Mouse (Mus musculus): ENCODE results near the gene Gm49711. TPM values are rescaled to one million over a fixed set of nuclear protein-coding genes. Genes with fewer than 3 reads are reported as not detected.

Gm49711 gene
- polyA plus RNA-seq (2015; fragmentation: Nextera tagmentation; extraction: Ambion mirVana), result 0.32 and 0.67 TPM in 2 replicates

DNA sequence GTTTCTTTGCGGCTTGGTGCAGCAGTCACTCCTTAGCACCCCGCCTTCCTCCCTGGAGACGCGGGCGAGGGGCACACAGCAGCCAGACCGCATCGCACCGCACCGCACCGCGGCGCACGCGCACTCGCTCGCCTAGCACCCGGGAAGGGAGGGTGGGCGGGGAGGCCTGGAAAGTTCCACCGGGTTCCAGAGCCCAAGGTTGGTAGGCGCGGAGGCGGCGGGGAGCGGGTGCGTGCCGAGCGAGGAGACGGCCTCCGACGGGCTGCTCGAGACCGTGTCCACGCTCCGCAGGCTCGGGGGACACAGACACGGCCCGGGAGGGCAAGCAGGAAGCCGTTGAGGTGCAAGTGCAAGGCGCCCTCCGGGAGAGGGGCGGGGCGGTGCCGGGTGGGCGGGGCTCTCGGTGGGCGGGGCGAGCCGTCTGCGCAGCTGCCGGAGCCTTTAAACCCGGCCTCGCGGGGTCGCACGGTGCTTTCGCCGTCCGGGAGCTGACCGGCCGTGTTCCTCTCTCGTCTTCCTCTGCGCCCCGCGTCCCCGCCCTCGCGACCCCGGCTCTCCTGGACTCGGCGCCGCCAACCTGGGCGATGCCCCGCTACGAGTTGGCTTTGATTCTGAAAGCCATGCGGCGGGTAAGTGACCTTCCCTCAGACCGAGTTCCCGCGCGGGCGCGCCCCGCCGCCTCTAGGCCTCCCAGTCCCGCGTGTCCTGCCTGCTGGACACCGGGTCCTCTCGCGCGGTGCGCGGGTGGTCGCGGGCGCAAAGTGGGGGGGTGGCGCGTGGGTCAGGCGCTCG is at the start of gene Gm49711, which contains the start of the genes Mrps6 and Slc5a3:
Gm49711 (plus strand) TSS at position 465 of the 792 bp plus-strand sequence.
Mrps6 (plus strand) TSS at position 419 of the 792 bp plus-strand sequence.
Slc5a3 (plus strand) TSS at position 471 of the 792 bp plus-strand sequence.
- H3K27me3 ChIP-seq (ENCODE audit: control insufficient read depth, insufficient read depth, low read depth, low read length), result no peaks in the 10 kb centered on the region
- H3K9ac ChIP-seq (ENCODE audit: low read depth, low read length), result peak within 1 kb of the TSS; percentile 80
- peak within 1 kb of the TSS; percentile 88 for H3K27ac ChIP-seq (ENCODE audit: low read length)
- WGBS, result 0% methylated on average over 80 of the region's 99 CpGs
- H3K4me2 ChIP-seq (ENCODE audit: low read length), result peak within 1 kb of the TSS; percentile 94
- H3K9me3 ChIP-seq (replicated peaks; ENCODE audit: control insufficient read depth, low read length, poor library complexity, severe bottlenecking), result no peaks in the 10 kb centered on the region; the same call in 1 of the 2 replicates
- H3K36me3 ChIP-seq (ENCODE audit: control insufficient read depth, insufficient read depth, low read length), result no peaks in the 10 kb centered on the region; the same call in 1 of the 2 replicates
- H3K4me3 ChIP-seq (ENCODE audit: low read depth, low read length), result peak within 1 kb of the TSS; percentile 98
- H3K4me1 ChIP-seq (ENCODE audit: control insufficient read depth, insufficient read depth, low read length), result peaks cover 24% of the 10 kb centered on the region
- ATAC-seq, result peak; percentile 96

DNA sequence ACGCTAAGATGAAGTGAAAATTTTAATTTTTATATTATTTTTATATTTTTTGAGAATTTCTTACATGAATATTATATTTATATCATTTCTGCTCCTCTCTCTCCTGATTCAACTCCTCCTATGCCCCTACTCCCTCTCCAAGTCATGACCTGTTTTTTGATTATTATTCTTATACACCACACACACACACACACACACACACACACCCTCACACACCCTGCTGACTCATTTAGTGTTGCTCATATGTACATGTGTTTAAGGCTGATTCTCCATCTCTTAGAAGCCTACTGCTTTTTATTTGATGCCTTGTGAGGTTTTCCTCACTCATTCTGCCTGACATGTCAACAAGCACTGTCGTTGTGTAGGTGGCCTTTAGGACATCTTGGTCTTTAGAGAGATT is 48.5 kb upstream of the Gm49711 start:
- H3K4me1 ChIP-seq (ENCODE audit: control insufficient read depth, insufficient read depth, low read length), result no peaks in the 10 kb centered on the region

DNA sequence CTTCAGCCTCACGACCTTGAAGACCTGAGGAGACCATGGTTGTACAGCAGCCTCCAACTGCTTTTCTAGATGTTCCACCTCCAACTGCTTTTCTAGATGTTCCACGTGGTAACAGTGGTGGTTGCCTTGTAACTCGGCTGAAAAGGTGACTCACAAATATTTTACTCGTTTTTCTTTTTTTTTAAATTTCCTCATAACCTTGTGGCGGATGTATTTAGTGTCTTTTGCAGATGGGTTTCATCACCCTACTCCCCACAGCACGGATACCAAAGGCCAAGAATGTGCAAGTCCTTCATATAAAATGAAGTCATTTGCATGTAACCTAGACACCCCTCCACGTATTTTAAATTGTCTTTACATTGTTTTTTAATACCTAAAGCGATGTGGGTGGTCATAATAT is 41.3 kb upstream of the Gm49711 start:
- Histone ChIP-seq H3K9ac (ENCODE audit: low read depth, low read length) (no peak overlapping the region), H3K27ac (ENCODE audit: low read length) (no peak overlapping the region), H3K9me3 (replicated peaks; ENCODE audit: control insufficient read depth, low read length, poor library complexity, severe bottlenecking) (no peaks in the 10 kb centered on the region), H3K36me3 (ENCODE audit: control insufficient read depth, insufficient read depth, low read length) (no peaks in the 10 kb centered on the region), H3K4me2 (ENCODE audit: low read length) (no peak overlapping the region), H3K4me1 (ENCODE audit: control insufficient read depth, insufficient read depth, low read length) (peaks cover 9% of the 10 kb centered on the region), H3K27me3 (ENCODE audit: control insufficient read depth, insufficient read depth, low read depth, low read length) (no peaks in the 10 kb centered on the region), H3K4me3 (ENCODE audit: low read depth, low read length) (no peak overlapping the region)
- WGBS, result 91% methylated on average over 8 of the region's 8 CpGs
- no peak for ATAC-seq

More for the DNA sequence above, 48.5 kb upstream of the Gm49711 start:
- no peak for ATAC-seq
- Histone ChIP-seq H3K9me3 (replicated peaks; ENCODE audit: control insufficient read depth, low read length, poor library complexity, severe bottlenecking) (no peaks in the 10 kb centered on the region), H3K27ac (ENCODE audit: low read length) (no peak overlapping the region), H3K27me3 (ENCODE audit: control insufficient read depth, insufficient read depth, low read depth, low read length) (no peaks in the 10 kb centered on the region), H3K36me3 (ENCODE audit: control insufficient read depth, insufficient read depth, low read length) (no peaks in the 10 kb centered on the region), H3K4me2 (ENCODE audit: low read length) (no peak overlapping the region), H3K9ac (ENCODE audit: low read depth, low read length) (no peak overlapping the region), H3K4me3 (ENCODE audit: low read depth, low read length) (no peak overlapping the region)
- WGBS, result 87% methylated on average over 2 of the region's 2 CpGs

DNA sequence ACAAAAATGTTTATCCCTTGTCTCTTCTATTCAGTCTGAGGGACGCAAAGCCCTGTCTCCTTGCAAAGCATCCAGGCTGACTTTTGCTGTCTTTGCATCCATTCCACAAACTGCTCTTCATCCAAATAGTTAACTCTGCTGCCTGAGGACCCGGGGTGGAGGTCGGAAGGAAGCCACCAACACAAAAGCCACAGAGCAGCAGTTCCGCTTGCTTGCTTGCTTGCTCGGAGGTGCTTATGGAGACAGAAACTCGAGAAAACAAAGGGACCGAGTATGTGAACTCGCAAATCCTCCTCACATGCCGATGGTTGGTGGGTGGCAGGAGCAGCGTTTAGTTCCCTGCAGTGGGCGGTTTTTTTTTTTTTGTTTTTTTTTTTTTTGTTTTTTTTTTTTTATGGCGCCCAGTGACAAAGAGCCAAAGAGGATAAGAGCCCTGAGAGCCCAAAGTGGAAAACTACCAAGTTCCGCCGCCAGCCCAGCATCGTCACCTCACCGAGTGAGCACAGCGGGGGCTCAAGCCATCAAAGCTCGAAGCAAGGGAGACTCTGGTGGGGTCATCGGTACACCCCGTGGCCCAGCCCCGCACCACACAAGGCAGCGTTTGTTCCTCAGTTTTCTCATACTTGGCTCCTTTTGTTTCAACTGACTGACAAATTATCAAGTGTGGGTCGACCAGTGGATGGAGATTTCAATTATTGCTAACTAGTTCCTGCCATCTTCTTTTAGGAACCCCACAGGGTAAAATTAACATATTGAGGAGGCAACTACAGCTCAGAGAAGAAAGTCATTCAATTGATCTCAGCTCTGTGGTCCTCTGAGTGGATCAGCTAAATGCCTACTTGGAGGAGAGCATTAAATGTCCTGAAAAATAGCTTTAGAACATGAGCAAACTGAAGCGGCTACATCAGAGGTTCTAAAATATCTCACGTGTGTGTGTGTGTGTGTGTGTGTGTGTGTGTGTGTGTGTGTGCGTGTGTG is 38.7 kb upstream of the Gm49711 start:
- Histone ChIP-seq H3K4me3 (ENCODE audit: low read depth, low read length) (peak overlapping the region; percentile 40), H3K4me1 (ENCODE audit: control insufficient read depth, insufficient read depth, low read length) (peaks cover 9% of the 10 kb centered on the region), H3K4me2 (ENCODE audit: low read length) (peak overlapping the region; percentile 70), H3K9ac (ENCODE audit: low read depth, low read length) (peak overlapping the region; percentile 42), H3K9me3 (replicated peaks; ENCODE audit: control insufficient read depth, low read length, poor library complexity, severe bottlenecking) (no peaks in the 10 kb centered on the region), H3K27me3 (ENCODE audit: control insufficient read depth, insufficient read depth, low read depth, low read length) (no peaks in the 10 kb centered on the region), H3K27ac (ENCODE audit: low read length) (peak overlapping the region; percentile 62), H3K36me3 (ENCODE audit: control insufficient read depth, insufficient read depth, low read length) (no peaks in the 10 kb centered on the region)
- peak; percentile 71; the same call in 1 of the 2 replicates for ATAC-seq
- 6% methylated on average over 26 of the region's 26 CpGs for WGBS

DNA sequence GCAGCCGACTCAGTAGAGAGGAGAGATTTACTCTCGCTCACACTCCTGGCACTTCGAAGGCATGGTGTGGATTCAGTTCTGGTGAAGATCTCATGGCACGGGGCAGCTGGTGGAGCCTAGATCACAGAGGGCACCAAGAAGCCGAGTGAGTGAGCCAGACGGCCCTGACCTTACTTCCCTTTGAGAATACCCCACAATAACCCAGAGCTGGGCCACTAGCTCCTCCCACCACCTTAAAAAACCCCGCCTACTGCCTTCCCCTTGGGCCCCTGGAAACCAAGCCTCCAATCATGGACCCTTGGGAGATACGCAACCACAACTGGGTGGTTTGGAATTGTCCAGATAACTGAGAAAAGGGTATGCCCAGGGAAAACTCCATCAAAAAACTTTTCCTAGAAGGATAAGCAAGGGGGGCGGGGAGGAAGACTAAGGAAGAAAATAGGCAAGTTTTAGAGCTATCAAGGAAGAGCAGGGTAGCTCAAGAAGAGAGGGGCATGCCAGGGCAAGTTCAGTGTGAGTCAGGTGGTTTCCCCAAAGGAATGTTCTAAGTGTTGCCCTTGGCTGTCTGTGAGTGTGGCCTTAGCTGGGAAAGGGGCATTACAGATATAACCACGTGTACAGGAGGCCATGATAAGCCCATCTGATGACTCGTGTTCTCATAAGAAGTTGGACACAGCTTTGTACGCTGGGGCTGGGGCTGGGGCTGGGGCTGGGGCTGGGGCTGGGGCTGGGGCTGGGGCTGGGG is 36.3 kb upstream of the Gm49711 start:
- Histone ChIP-seq H3K9ac (ENCODE audit: low read depth, low read length) (no peak overlapping the region), H3K27ac (ENCODE audit: low read length) (no peak overlapping the region), H3K4me2 (ENCODE audit: low read length) (no peak overlapping the region), H3K36me3 (ENCODE audit: control insufficient read depth, insufficient read depth, low read length) (no peaks in the 10 kb centered on the region), H3K9me3 (replicated peaks; ENCODE audit: control insufficient read depth, low read length, poor library complexity, severe bottlenecking) (no peaks in the 10 kb centered on the region), H3K4me3 (ENCODE audit: low read depth, low read length) (no peak overlapping the region), H3K4me1 (ENCODE audit: control insufficient read depth, insufficient read depth, low read length) (peaks cover 9% of the 10 kb centered on the region), H3K27me3 (ENCODE audit: control insufficient read depth, insufficient read depth, low read depth, low read length) (no peaks in the 10 kb centered on the region)
- whole genome bisulfite sequencing, result 88% methylated on average over 12 of the region's 12 CpGs
- ATAC-seq, result no peak

DNA sequence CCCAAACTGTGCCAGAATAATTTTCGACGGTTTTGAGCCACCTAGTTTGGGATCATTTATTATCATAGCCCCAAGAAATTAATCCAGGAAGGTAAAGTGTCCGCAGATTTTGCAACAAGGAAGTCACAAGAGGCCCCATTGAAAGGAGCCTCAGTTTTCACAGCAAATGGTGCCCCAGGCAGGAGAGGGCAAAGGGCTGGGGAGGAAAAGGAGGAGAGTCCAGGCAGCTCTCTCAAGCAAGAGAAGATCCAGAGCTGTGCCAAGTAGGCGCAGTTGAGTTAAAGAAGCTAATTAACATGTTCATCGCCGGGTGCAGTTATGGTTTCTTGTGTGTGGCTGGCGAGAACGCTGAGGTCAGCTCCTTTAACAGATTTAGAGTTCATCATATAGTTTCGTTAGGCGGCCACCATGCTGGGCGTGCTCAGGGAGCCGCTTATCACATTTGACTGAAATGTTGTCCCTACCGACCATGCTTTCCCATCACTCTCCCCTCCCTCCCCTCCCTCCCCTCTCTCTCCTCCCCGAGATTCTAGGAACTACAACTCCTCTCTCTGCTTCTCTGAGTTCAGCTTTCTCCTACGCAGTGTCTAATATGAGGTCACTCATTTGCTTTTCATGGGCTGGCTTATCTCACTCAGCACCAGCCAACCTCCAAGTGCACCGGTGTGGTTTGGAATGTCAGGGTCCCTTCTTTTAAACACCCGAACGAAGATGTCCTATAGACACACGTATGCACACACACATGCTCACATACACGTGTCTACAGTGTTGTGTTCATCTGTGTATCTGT is 35.4 kb upstream of the Gm49711 start:
- Histone ChIP-seq H3K4me2 (ENCODE audit: low read length) (no peak overlapping the region), H3K27ac (ENCODE audit: low read length) (no peak overlapping the region), H3K4me1 (ENCODE audit: control insufficient read depth, insufficient read depth, low read length) (peaks cover 9% of the 10 kb centered on the region), H3K9ac (ENCODE audit: low read depth, low read length) (no peak overlapping the region), H3K9me3 (replicated peaks; ENCODE audit: control insufficient read depth, low read length, poor library complexity, severe bottlenecking) (no peaks in the 10 kb centered on the region), H3K27me3 (ENCODE audit: control insufficient read depth, insufficient read depth, low read depth, low read length) (no peaks in the 10 kb centered on the region), H3K36me3 (ENCODE audit: control insufficient read depth, insufficient read depth, low read length) (no peaks in the 10 kb centered on the region), H3K4me3 (ENCODE audit: low read depth, low read length) (no peak overlapping the region)
- no peak for ATAC-seq
- WGBS, result 76% methylated on average over 20 of the region's 20 CpGs

DNA sequence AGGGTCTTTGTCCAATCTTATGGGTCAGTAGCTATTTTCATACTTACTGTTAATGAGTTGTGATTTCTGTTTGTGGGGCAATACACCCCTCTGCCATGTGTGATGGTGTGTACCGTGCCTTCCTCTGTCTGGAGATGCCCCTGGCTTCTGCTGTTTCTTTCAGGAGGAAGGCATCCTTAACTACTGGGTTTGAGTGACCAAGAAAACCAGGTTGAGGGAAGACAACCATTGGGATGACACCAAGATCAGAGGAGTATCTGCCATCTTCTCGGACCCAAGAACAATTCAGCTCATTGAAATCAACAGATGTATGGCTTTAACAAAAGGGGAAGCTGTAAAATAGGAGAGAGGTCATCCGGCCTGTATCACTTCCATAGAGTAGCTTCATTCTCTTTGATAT is 24.8 kb upstream of the Gm49711 start:
- H3K9ac ChIP-seq (ENCODE audit: low read depth, low read length), result no peak overlapping the region
- WGBS, result 94% methylated on average over 3 of the region's 3 CpGs
- no peak overlapping the region for H3K4me3 ChIP-seq (ENCODE audit: low read depth, low read length)
- no peaks in the 10 kb centered on the region for H3K9me3 ChIP-seq (replicated peaks; ENCODE audit: control insufficient read depth, low read length, poor library complexity, severe bottlenecking)
- H3K36me3 ChIP-seq (ENCODE audit: control insufficient read depth, insufficient read depth, low read length), result no peaks in the 10 kb centered on the region
- ATAC-seq, result no peak
- no peak overlapping the region for H3K27ac ChIP-seq (ENCODE audit: low read length)
- no peak overlapping the region for H3K4me2 ChIP-seq (ENCODE audit: low read length)
- no peaks in the 10 kb centered on the region for H3K4me1 ChIP-seq (ENCODE audit: control insufficient read depth, insufficient read depth, low read length)
- no peaks in the 10 kb centered on the region for H3K27me3 ChIP-seq (ENCODE audit: control insufficient read depth, insufficient read depth, low read depth, low read length)

DNA sequence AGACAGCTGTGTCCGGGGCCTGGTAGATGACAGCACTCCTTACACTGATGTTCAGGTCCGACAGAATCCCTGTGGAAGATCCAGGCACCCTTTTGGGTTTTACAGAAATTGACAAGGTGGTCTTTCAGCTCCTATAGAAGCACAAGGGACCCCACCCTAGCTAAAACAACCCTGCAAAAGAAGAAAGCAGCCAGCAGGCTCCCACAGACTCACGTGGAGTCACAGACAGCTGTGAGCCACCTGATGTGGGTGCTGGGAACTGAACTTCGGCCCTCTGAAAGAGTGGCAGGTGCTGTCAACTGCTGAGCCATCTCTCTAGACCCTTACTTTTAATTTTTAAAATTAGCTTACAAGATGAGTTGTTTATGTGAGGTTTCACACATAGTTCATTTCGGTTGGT is 23.4 kb upstream of the Gm49711 start:
- Histone ChIP-seq H3K4me3 (ENCODE audit: low read depth, low read length) (no peak overlapping the region), H3K27ac (ENCODE audit: low read length) (no peak overlapping the region), H3K4me2 (ENCODE audit: low read length) (no peak overlapping the region), H3K27me3 (ENCODE audit: control insufficient read depth, insufficient read depth, low read depth, low read length) (no peaks in the 10 kb centered on the region), H3K36me3 (ENCODE audit: control insufficient read depth, insufficient read depth, low read length) (no peaks in the 10 kb centered on the region), H3K9ac (ENCODE audit: low read depth, low read length) (no peak overlapping the region), H3K9me3 (replicated peaks; ENCODE audit: control insufficient read depth, low read length, poor library complexity, severe bottlenecking) (no peaks in the 10 kb centered on the region), H3K4me1 (ENCODE audit: control insufficient read depth, insufficient read depth, low read length) (no peaks in the 10 kb centered on the region)
- no peak for ATAC-seq
- 71% methylated on average over 5 of the region's 5 CpGs for WGBS

Data from midbrain, embryonic 16.5 days (tissue).